Mouse (Mus musculus) kidney, postnatal 0 days (tissue): ENCODE measurements around the gene Fev. TPM values are rescaled to one million over a fixed set of nuclear protein-coding genes. Genes with fewer than 3 reads are reported as not detected.
A peak's percentile ranks its signal among the peaks of the same experiment; 100 is the strongest.

Experiments used
- ATAC-seq: fragments of 200-750 bp; cut with Nextera tagmentation; replicated peaks from 2 replicates; pipeline ENCODE4 v1.8.0; 2017; ENCODE audit warnings: low read depth, moderate number of reproducible peaks, moderate TSS enrichment, moderate library complexity; ENCODE audit not compliant: low FRiP score
- DNase-seq: peaks from one replicate; pipeline ENCODE4 v3.0.0-alpha.2; 2016; ENCODE audit warnings: low spot score
- H3K27ac ChIP-seq: fragments of 300-500 bp; sonication (generic); 2 replicates; pipeline ENCODE4 v1.5.1; 2014; ENCODE audit warnings: mild to moderate bottlenecking
- H3K27me3 ChIP-seq: fragments of 300-500 bp; sonication (generic); 2 replicates; pipeline ENCODE4 v1.6.1; 2014; ENCODE audit warnings: low read length, mixed read lengths; ENCODE audit not compliant: insufficient read depth
- H3K36me3 ChIP-seq: fragments of 300-500 bp; sonication (generic); 2 replicates; pipeline ENCODE4 v1.6.1; 2014; ENCODE audit warnings: low read length, mixed read lengths; ENCODE audit not compliant: insufficient read depth
- H3K4me1 ChIP-seq: fragments of 300-500 bp; sonication (generic); replicated peaks from 2 replicates; pipeline ENCODE4 v1.6.1; 2014; ENCODE audit warnings: antibody characterized with exemption, low read length, mixed read lengths; ENCODE audit not compliant: insufficient read depth
- H3K4me2 ChIP-seq: fragments of 300-500 bp; sonication (generic); 2 replicates; pipeline ENCODE4 v1.6.1; 2014; ENCODE audit warnings: mild to moderate bottlenecking, low read length, moderate library complexity, mixed read lengths
- H3K4me3 ChIP-seq: fragments of 300-500 bp; sonication (generic); replicated peaks from 2 replicates; pipeline ENCODE4 v1.5.1; 2014; ENCODE audit warnings: low read depth, low read length
- H3K9ac ChIP-seq: fragments of 300-500 bp; sonication (generic); 2 replicates; pipeline ENCODE4 v1.6.1; 2014; ENCODE audit warnings: low read depth, low read length
- H3K9me3 ChIP-seq: fragments of 300-500 bp; sonication (generic); replicated peaks from 2 replicates; pipeline ENCODE4 v1.6.1; 2016; ENCODE audit warnings: low read length, inconsistent platforms, mixed read lengths
- CTCF ChIP-seq: IDR thresholded peaks from 2 replicates; pipeline ENCODE4 v1.5.1; 2016; ENCODE audit warnings: antibody characterized with exemption, low read depth, mild to moderate bottlenecking, moderate library complexity
- WGBS: fragments of 180-500 bp; shearing (Covaris S2); extraction: QIAGEN DNeasy Blood & Tissue Kit; methylation state at CpG from one replicate; pipeline ENCODE4 v1.1.7; 2014; 5-methylcytosine and 5-hydroxymethylcytosine counted together
- polyA plus RNA-seq: library from polyadenylated mRNA; unstranded; fragments of >200 nt; fragmentation: Nextera tagmentation; extraction: Ambion mirVana; gene quantifications from 2 replicates; pipeline ENCODE4 v1.2.1, GENCODE M21; 2015

Fev gene
- polyA plus RNA-seq, 1 experiment from 2014 or later = 0.14 TPM

- Histone ChIP-seq H3K36me3 (no peaks in the 10 kb centered on the region), H3K9ac (no peak overlapping the region), H3K4me1 (peaks cover 12% of the 10 kb centered on the region), H3K27me3 (peaks cover 56% of the 10 kb centered on the region), H3K9me3 (no peaks in the 10 kb centered on the region), H3K27ac (no peak overlapping the region), H3K4me3 (no peak overlapping the region), H3K4me2 (no peak overlapping the region)
- 3% methylated on average over 11 of the region's 11 CpGs for WGBS
- no peak for DNase-seq
- no peak for TF ChIP-seq CTCF
- no peak for ATAC-seq
These were observed 28.8 kb downstream of the Fev start for GRCm38 (mm10) chr1:74856439-74856720.

DNA sequence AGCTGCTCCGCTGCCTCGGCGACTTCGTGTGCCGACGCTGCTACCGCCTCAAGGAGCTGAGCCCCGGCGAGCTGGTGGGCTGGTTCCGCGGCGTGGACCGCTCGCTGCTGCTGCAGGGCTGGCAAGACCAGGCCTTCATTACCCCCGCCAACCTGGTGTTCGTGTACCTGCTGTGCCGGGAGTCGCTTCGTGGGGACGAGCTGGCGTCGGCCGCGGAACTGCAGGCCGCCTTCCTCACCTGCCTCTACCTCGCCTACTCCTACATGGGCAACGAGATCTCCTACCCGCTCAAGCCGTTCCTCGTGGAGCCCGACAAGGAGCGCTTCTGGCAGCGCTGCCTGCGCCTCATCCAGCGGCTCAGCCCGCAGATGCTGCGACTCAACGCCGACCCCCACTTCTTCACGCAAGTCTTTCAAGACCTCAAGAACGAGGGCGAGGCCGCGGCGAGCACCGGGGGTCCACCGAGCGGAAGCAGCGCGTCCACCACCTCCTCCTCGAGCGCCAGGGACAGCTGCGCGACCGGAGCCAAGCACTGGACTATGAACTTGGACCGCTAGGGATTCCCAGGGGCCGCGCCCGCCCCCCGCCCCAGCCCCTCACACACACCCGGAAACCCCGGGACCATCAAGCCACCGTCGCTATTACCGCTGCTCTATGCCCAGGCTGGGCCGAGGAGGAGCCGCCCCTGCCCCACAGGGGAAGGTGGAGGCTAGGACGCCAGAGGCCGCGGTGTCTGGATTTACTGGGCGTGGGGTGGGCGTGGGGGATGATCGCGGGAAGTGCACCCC, 29.4 kb downstream of the Fev start:
- Histone ChIP-seq H3K4me1 (peaks cover 12% of the 10 kb centered on the region), H3K9me3 (no peaks in the 10 kb centered on the region), H3K27me3 (peaks cover 60% of the 10 kb centered on the region), H3K4me2 (peak overlapping the region; percentile 72), H3K36me3 (no peaks in the 10 kb centered on the region), H3K9ac (no peak overlapping the region), H3K27ac (no peak overlapping the region), H3K4me3 (peak overlapping the region; percentile 47)
- no peak for ATAC-seq
- DNase-seq = no peak
- TF ChIP-seq CTCF = no peak
- under 1% methylated on average over 66 of the region's 74 CpGs for WGBS

DNA sequence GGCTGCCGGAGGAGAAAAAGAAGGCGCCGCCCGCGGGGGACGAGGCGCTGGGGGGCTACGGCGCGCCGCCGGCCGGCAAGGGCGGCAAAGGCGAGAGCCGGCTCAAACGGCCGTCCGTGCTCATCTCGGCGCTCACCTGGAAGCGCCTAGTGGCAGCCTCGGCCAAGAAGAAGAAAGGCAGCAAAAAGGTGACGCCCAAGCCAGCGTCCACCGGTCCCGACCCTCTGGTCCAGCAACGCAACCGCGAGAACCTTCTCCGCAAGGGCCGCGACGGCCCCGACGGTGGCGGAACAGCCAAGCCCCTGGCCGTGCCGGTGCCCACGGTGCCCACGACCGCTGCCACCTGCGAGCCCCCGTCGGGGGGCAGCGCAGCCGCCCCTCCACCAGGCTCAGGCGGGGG, 30.1 kb downstream of the Fev start:
- H3K4me1 ChIP-seq = peaks cover 12% of the 10 kb centered on the region
- H3K4me2 ChIP-seq = peak overlapping the region; percentile 72
- H3K9ac ChIP-seq = no peak overlapping the region
- WGBS = under 1% methylated on average over 48 of the region's 48 CpGs
- TF ChIP-seq CTCF = no peak
- peaks cover 66% of the 10 kb centered on the region for H3K27me3 ChIP-seq
- DNase-seq (no peak), ATAC-seq (no peak)
- H3K27ac ChIP-seq = no peak overlapping the region
- H3K36me3 ChIP-seq = no peaks in the 10 kb centered on the region
- no peaks in the 10 kb centered on the region for H3K9me3 ChIP-seq
- peak overlapping the region; percentile 47 for H3K4me3 ChIP-seq

DNA sequence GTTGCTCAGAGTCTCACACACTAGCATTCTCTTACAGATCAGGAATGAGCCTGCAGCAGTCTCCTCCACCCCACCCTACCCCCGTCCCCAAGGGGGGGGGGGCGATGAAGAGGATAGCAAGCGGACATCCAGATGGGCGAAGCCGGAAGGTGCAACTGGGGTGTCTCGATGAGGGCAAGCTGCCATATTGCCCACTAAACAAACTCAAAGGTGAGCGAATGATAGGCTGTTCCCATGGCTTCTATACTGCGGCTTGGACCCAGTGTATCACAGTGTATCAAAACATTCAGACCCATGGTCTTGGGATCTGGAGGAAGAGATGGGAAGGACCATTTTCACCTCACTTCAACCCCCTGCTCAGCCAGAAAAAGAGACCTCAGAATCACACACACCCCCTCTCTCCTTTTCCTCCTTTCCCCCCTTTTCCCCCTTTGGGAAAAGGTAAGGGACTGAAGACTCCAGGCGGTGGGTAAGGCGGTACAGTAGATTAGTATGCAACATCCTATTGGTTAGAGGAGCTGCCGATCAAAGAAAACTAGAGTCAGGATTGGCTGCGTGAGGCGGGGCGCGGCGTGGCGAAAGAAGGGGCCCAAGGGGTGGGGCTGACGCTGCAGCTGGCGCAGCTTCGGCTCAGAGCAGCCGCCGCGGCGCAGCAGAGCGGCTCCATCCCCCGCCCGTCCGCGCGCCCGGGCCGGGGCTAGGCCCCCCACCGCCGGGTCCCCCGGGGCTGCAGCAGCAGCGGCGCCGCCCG, 30.7 kb downstream of the Fev start, which contains the start of gene Cdk5r2:
TSS of gene Cdk5r2 (plus strand) at position 629 of the 751 bp plus-strand sequence.
- peak within 1 kb of the TSS; percentile 72 for H3K4me2 ChIP-seq
- H3K9ac ChIP-seq = no peak within 1 kb of the TSS
- peak; percentile 95 for DNase-seq

DNA sequence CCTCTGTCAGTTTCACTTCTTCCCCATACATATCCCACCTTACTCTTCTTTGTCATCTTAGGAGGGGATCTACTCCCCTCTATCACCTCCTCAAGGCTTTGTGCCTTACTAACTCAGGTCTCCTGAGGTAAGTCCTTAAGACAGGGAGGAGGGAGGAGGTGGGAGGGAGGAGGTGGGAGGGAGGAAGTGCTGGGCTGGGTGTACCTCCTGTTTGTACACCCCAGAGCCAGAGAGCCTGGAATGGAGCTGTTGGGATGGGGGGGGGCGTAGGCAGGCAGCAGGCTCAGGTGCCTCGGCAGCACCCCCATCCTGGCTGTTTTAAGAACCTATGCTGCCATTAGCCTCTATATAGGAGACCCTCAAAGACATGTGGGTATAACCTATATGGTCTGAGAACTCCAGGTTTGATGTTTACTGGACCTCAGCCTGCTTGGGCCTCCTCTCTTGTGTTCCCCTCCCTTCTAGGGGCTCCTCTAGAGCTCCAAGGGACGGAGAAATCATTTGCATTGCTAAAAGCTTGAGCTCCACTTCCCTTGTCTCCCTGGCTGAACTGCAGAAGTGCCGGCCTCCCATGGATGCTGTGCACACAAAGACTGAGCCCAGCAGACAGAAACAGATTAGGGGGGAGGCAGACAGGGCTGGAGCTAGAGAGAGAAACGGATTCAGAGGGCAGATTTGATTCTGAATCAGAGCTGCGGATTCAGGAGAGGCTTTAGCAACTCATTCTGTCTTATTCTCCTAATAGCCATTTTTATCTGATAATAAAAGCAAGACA, 34.0 kb downstream of the Fev start:
- Histone ChIP-seq H3K4me2 (no peak overlapping the region), H3K27ac (no peak overlapping the region), H3K4me3 (no peak overlapping the region), H3K27me3 (peaks cover 33% of the 10 kb centered on the region), H3K9ac (no peak overlapping the region), H3K36me3 (no peaks in the 10 kb centered on the region), H3K4me1 (peaks cover 6% of the 10 kb centered on the region), H3K9me3 (no peaks in the 10 kb centered on the region)
- no peak for ATAC-seq
- 17% methylated on average over 6 of the region's 6 CpGs for WGBS
- DNase-seq = no peak
- TF ChIP-seq CTCF = no peak

More for the DNA sequence above, 30.7 kb downstream of the Fev start, which contains the start of gene Cdk5r2:
- no peaks in the 10 kb centered on the region for H3K9me3 ChIP-seq
- H3K4me1 ChIP-seq = peaks cover 12% of the 10 kb centered on the region
- no peak for TF ChIP-seq CTCF
- ATAC-seq = peak; percentile 73
- no peaks in the 10 kb centered on the region for H3K36me3 ChIP-seq
- H3K27ac ChIP-seq = no peak within 1 kb of the TSS
- H3K4me3 ChIP-seq = peak within 1 kb of the TSS; percentile 47
- 3% methylated on average over 38 of the region's 39 CpGs for WGBS
- H3K27me3 ChIP-seq = peaks cover 66% of the 10 kb centered on the region

- WGBS = 35% methylated on average over 6 of the region's 6 CpGs
- no peak for TF ChIP-seq CTCF
- H3K9ac ChIP-seq = no peak overlapping the region
- DNase-seq = no peak
- H3K36me3 ChIP-seq = no peaks in the 10 kb centered on the region
- no peak overlapping the region for H3K4me2 ChIP-seq
- ATAC-seq = no peak
- no peak overlapping the region for H3K27ac ChIP-seq
- H3K4me1 ChIP-seq = no peaks in the 10 kb centered on the region
- no peaks in the 10 kb centered on the region for H3K9me3 ChIP-seq
- no peak overlapping the region for H3K4me3 ChIP-seq
- H3K27me3 ChIP-seq = peaks cover 24% of the 10 kb centered on the region
These were observed 35.0 kb downstream of the Fev start for GRCm38 (mm10) chr1:74850251-74850650.
